Mouse (Mus musculus) brain, embryonic 18.5 days (tissue): Measurements from ENCODE around the gene Fry.

Source experiments
- DNase-seq: peaks from one replicate; pipeline ENCODE4 v3.0.0-alpha.2; 2012; ENCODE audit warnings: low read depth, low spot score

Gene Fry

DNA sequence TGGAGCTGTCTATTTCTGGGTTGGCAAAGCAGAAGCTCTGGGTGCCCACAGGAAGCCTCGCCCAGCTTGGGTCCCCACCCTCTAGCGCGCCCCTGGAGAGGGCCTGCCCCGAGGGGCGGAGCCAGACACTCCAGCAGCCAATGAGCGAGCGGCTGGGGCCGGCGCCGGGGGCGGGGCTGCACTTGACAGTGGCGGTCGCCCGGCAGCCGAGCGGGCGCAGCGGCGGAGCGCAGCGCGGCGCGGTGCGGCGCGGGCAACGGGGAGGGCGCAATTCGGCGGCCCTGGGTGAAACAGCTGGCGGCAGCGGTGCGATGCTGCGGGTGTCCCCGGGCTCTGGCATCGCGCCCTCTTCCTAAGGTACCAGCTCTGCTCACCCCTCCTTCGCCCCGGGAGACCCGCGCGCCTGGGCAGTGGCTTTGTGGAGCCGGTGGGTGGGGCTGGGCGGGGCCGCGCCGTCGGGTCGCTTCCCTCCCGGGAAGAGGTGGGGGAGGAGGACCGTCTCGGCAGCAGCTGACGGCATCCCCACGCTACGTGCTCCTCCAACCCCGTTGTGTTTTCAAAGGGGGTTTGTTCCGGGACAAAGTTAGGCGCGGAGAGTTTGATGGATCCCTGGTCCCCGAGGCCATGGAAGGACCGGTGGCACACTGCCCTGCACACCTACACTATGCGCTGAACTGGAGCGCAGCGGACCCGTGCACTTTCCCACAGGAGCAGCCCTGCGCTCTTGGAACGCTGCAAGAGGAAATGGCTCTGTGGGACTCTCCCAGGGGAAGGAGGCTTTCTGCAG is at the start of gene Fry:
Fry (plus strand) TSS at position 191 of the 787 bp plus-strand sequence.
- DNase-seq, result peak; percentile 66

GRCm38 (mm10) chr5:150070086-150070485 is 48.4 kb upstream of the Fry start:
- peak; percentile 28 for DNase-seq

DNA sequence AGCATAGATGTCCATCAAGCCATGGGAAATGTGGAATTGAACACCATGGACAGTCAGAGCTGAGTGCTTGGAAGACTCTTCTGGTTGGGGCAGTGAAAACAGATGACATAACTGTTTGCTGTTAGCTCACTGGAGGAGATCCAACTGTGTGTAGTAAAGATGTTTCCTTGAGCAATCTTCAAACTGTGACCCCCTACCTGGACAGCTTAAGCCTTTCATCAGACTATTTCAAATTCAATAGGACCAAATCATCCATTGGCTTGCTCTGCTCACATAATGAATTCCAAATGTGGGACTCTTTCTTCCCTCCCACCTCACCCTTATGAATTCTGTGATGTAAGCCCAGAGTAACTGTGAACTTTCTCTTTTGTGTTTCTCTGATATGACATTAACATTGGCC is 46.7 kb upstream of the Fry start:
- DNase-seq, result no peak

DNA sequence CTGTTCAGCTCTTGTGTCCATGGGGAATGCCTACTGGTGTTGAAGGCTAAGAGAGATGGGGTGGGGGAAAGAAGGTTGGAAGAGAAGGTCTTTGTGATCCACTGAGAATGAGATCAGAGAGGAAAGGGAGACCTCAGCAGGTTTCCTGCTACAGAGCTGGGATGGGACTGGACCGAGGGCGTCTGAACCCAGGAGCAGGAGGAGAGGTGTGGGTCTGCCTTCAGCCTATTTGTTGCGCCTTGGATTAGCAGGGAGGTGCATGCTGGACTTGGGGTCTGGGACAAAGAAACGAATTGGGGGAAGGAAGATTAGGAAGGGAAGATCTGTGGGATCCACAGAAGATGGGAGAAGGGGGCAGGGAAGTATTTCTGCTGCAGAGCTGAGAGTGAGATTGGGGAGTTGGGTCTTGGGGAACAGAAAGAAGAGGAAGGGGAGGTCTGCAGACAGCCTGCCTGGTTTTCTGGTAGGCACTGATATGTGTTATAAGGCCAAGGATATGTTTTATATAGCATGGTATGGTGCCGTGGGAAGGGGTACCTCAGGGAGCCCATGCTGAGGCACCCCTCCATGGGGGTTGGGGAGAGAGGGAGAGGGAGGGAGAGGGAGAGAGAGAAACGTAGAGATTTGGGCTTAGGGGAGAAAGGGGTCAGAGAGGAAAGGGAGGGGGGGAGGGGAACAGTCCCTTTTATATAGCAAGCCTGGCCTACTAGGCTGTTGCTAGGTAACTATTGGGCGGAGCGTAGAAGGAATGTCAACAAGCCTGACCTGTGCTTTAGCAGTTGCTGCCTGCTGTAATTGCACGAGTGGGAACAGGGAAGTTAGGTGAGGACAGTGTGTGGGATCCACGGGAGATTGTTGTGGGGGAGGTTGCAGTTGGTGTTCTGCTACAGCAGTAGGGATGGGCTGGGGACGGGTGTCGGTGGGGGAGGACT is 38.3 kb upstream of the Fry start:
- DNase-seq, result no peak

DNA sequence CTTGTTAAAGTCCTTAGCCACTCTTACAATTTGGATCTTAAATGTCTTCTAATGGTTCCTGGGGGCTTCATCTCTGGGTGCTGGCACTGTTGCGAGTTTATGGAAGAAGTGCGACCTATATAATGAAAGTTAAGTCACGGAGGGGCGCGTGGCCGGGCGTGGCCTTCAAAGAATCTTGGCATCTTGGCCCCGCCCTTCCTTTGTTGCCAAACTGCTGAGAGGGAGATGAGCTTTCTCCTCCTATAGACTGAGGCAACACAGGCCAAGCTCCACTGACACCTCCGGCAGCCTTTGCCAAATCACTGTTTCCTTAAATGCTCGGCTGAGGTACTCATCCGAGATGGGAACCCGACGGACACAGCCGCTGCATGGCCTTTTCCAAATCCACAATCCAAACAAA is 35.7 kb upstream of the Fry start:
- no peak for DNase-seq

DNA sequence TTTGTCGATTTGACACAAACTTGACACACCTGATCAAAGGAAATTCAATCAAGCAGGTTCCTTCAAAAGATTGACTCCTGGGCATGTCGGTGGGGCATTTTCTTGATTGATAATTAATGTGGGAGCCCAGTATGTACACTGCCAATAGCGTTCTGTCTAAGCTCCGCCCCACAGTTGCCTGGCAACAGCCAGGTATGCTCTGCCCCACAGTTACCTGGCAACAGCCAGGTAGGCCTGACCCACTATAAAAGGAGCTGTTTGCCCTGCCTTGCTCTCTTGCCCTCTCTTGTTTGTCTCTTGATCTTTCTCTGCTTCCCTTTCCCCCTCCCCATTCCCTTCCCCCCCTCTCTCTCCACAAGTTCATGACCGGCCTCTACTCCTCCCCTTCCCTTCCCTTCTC is 35.3 kb upstream of the Fry start:
- DNase-seq, result no peak

- DNase-seq, result peak; percentile 36
These were observed 20.8 kb upstream of the Fry start for GRCm38 (mm10) chr5:150097620-150098019.

DNA sequence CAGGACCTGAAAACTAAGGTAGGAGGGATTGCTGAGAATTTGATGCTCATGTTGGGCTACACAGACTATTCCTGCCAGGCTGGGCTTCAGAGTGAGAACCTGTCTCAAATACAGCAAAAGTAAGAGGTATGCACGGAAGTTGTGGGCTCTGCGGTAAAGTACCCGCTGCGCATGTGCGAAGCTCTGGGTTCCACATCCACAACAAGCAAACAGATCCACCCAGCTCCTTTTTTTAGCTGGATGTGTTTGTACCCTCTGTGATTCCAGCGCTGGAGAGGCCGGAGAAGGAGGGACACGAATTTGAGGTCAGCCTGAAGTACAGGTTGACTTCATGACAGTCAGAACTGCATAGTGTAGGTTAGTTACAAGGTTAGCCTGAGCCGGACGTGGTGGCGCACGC is 19.7 kb upstream of the Fry start:
- DNase-seq, result no peak

GRCm38 (mm10) chr5:150101789-150102188 is 16.7 kb upstream of the Fry start:
- no peak for DNase-seq

GRCm38 (mm10) chr5:150106358-150106757 is 12.1 kb upstream of the Fry start:
- no peak for DNase-seq

GRCm38 (mm10) chr5:150111236-150111635 is 7.2 kb upstream of the Fry start:
- DNase-seq, result no peak

GRCm38 (mm10) chr5:150114007-150114406 is 4.4 kb upstream of the Fry start:
- DNase-seq, result no peak

DNA sequence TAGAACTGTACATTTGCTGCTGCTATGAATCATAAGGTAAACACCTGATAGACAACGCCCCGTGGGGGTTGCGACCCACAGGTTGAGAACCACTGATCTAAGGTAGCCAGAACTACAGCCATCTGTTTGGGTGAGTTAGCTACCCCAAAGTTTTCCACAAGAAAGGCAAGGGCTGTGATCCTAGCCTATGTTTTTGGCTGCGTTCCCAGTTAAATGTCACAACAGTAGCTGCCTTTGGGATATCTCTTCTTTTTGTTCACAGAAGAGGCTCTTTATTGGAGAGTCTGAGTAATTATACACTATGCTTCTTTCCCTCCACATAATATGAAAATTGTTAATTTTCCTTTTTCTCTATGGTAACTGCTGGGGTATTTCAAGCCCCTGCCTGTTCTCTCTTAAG is 3.7 kb upstream of the Fry start:
- no peak for DNase-seq

- no peak for DNase-seq
These were observed 3.0 kb upstream of the Fry start for GRCm38 (mm10) chr5:150115271-150116092.

GRCm38 (mm10) chr5:150116216-150116905 is 2.1 kb upstream of the Fry start:
- DNase-seq, result no peak

GRCm38 (mm10) chr5:150116906-150117216 is 1.6 kb upstream of the Fry start:
- DNase-seq, result no peak

DNA sequence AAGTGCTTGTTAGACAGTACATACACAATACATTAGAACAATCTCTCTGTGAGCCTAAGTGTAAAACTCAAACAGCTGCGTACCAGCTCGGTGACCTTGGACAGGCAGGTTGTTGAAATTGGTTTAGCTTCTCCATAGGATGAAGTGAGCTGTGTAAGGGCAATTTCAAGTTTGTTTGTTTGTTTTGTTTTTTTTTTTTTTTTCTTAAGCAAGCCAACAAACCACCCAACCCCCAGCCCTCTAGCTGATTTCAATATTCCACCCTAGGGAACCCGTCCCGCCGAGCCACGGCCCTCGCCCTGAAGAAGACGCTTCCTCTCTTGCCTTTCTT is 356 bp upstream of the Fry start:
- no peak for DNase-seq

GRCm38 (mm10) chr5:150120676-150121075 is 2.2 kb downstream of the Fry start:
- no peak for DNase-seq

- no peak for DNase-seq
These were observed 3.6 kb downstream of the Fry start for GRCm38 (mm10) chr5:150122095-150122494.

- no peak for DNase-seq
These were observed 4.1 kb downstream of the Fry start for GRCm38 (mm10) chr5:150122571-150122970.

GRCm38 (mm10) chr5:150125920-150126319 is 7.5 kb downstream of the Fry start:
- DNase-seq, result no peak

GRCm38 (mm10) chr5:150128432-150128831 is 10.0 kb downstream of the Fry start:
- no peak for DNase-seq
